Mouse (Mus musculus): ENCODE results near the gene Rbfox3. TPM values are rescaled to one million over a fixed set of nuclear protein-coding genes. Genes with fewer than 3 reads are reported as not detected.
"Not testable (repeated sequence)": the region's sequence is repeated elsewhere in the genome, so short reads cannot be mapped to it uniquely, and the experiment has no call there.

Rbfox3 gene
- polyA plus RNA-seq, 1 experiment, result 0.03 TPM

- H3K36me3 ChIP-seq (replicated peaks; ENCODE audit: low read length), result no peaks in the 10 kb centered on the region
- no peaks in the 10 kb centered on the region for H3K4me1 ChIP-seq
- H3K4me3 ChIP-seq (replicated peaks), result no peak overlapping the region
- TF ChIP-seq FLI1 (IDR thresholded peaks at IDR 0.05; ENCODE audit: low read length) (no peak), GATA1 (IDR thresholded peaks at IDR 0.05; ENCODE audit: borderline replicate concordance, low read length) (no peak)
- H3K9me3 ChIP-seq, result no peaks in the 10 kb centered on the region
- peaks cover 37% of the 10 kb centered on the region for H3K27me3 ChIP-seq (replicated peaks)
Measured at GRCm38 (mm10) chr11:118807511-118807910, 103.9 kb downstream of the Rbfox3 start.

- no peaks in the 10 kb centered on the region for H3K9me3 ChIP-seq
- H3K4me3 ChIP-seq (replicated peaks), result no peak overlapping the region
- H3K36me3 ChIP-seq (replicated peaks; ENCODE audit: low read length), result no peaks in the 10 kb centered on the region
- no peaks in the 10 kb centered on the region for H3K4me1 ChIP-seq
- TF ChIP-seq GATA1 (IDR thresholded peaks at IDR 0.05; ENCODE audit: borderline replicate concordance, low read length), result no peak
- TF ChIP-seq FLI1 (IDR thresholded peaks at IDR 0.05; ENCODE audit: low read length), result no peak
- H3K27me3 ChIP-seq (replicated peaks), result peaks cover 19% of the 10 kb centered on the region
Measured at GRCm38 (mm10) chr11:118794856-118795602, 116.4 kb downstream of the Rbfox3 start.

- TF ChIP-seq FLI1 (IDR thresholded peaks at IDR 0.05; ENCODE audit: low read length) (no peak), GATA1 (IDR thresholded peaks at IDR 0.05; ENCODE audit: borderline replicate concordance, low read length) (no peak)
- Histone ChIP-seq H3K36me3 (replicated peaks; ENCODE audit: low read length) (no peaks in the 10 kb centered on the region), H3K4me1 (no peaks in the 10 kb centered on the region), H3K9me3 (no peaks in the 10 kb centered on the region), H3K27me3 (replicated peaks) (peaks cover 21% of the 10 kb centered on the region), H3K4me3 (replicated peaks) (no peak overlapping the region)
Measured at GRCm38 (mm10) chr11:118793639-118794021, 117.8 kb downstream of the Rbfox3 start.

- no peaks in the 10 kb centered on the region for H3K4me1 ChIP-seq
- no peak for TF ChIP-seq FLI1 (IDR thresholded peaks at IDR 0.05; ENCODE audit: low read length)
- TF ChIP-seq GATA1 (IDR thresholded peaks at IDR 0.05; ENCODE audit: borderline replicate concordance, low read length), result no peak
- no peak overlapping the region for H3K4me3 ChIP-seq (replicated peaks)
- H3K36me3 ChIP-seq (replicated peaks; ENCODE audit: low read length), result no peaks in the 10 kb centered on the region
- peaks cover 21% of the 10 kb centered on the region for H3K27me3 ChIP-seq (replicated peaks)
- H3K9me3 ChIP-seq, result peaks cover under 1% of the 10 kb centered on the region; the same call in 1 of the 2 replicates
Measured at GRCm38 (mm10) chr11:118792916-118793638, 118.3 kb downstream of the Rbfox3 start.

GRCm38 (mm10) chr11:118792163-118792915, 119.1 kb downstream of the Rbfox3 start:
- H3K4me1 ChIP-seq, result no peaks in the 10 kb centered on the region

GRCm38 (mm10) chr11:118791391-118791790, 120.0 kb downstream of the Rbfox3 start:
- Histone ChIP-seq H3K4me3 (replicated peaks) (no peak overlapping the region), H3K27me3 (replicated peaks) (peaks cover 21% of the 10 kb centered on the region), H3K4me1 (no peaks in the 10 kb centered on the region), H3K36me3 (replicated peaks; ENCODE audit: low read length) (no peaks in the 10 kb centered on the region), H3K9me3 (peaks cover 9% of the 10 kb centered on the region)
- TF ChIP-seq GATA1 (IDR thresholded peaks at IDR 0.05; ENCODE audit: borderline replicate concordance, low read length), result no peak
- no peak for TF ChIP-seq FLI1 (IDR thresholded peaks at IDR 0.05; ENCODE audit: low read length)

More at GRCm38 (mm10) chr11:118792163-118792915, 119.1 kb downstream of the Rbfox3 start:
- TF ChIP-seq GATA1 (IDR thresholded peaks at IDR 0.05; ENCODE audit: borderline replicate concordance, low read length) (no peak), FLI1 (IDR thresholded peaks at IDR 0.05; ENCODE audit: low read length) (no peak)
- Histone ChIP-seq H3K27me3 (replicated peaks) (peaks cover 21% of the 10 kb centered on the region), H3K9me3 (peaks cover 8% of the 10 kb centered on the region), H3K4me3 (replicated peaks) (peak overlapping the region; percentile 12), H3K36me3 (replicated peaks; ENCODE audit: low read length) (no peaks in the 10 kb centered on the region)

- Histone ChIP-seq H3K36me3 (replicated peaks; ENCODE audit: low read length) (no peaks in the 10 kb centered on the region), H3K27me3 (replicated peaks) (peaks cover 21% of the 10 kb centered on the region), H3K4me1 (no peaks in the 10 kb centered on the region), H3K4me3 (replicated peaks) (no peak overlapping the region), H3K9me3 (peaks cover 9% of the 10 kb centered on the region)
- TF ChIP-seq GATA1 (IDR thresholded peaks at IDR 0.05; ENCODE audit: borderline replicate concordance, low read length) (no peak), FLI1 (IDR thresholded peaks at IDR 0.05; ENCODE audit: low read length) (no peak)
Measured at GRCm38 (mm10) chr11:118788091-118788490, 123.3 kb downstream of the Rbfox3 start.

GRCm38 (mm10) chr11:118782677-118783076, 128.7 kb downstream of the Rbfox3 start:
- Histone ChIP-seq H3K9me3 (peaks cover 4% of the 10 kb centered on the region), H3K27me3 (replicated peaks) (peaks cover 14% of the 10 kb centered on the region), H3K4me1 (no peaks in the 10 kb centered on the region), H3K4me3 (replicated peaks) (no peak overlapping the region), H3K36me3 (replicated peaks; ENCODE audit: low read length) (no peaks in the 10 kb centered on the region)
- no peak for TF ChIP-seq GATA1 (IDR thresholded peaks at IDR 0.05; ENCODE audit: borderline replicate concordance, low read length)
- TF ChIP-seq FLI1 (IDR thresholded peaks at IDR 0.05; ENCODE audit: low read length), result no peak

- Histone ChIP-seq H3K27me3 (replicated peaks) (peaks cover 21% of the 10 kb centered on the region), H3K4me1 (no peaks in the 10 kb centered on the region; the same call in 1 of the 2 replicates), H3K36me3 (replicated peaks; ENCODE audit: low read length) (no peaks in the 10 kb centered on the region), H3K9me3 (no peaks in the 10 kb centered on the region), H3K4me3 (replicated peaks) (no peak overlapping the region)
- TF ChIP-seq FLI1 (IDR thresholded peaks at IDR 0.05; ENCODE audit: low read length) (no peak), GATA1 (IDR thresholded peaks at IDR 0.05; ENCODE audit: borderline replicate concordance, low read length) (no peak)
Measured at GRCm38 (mm10) chr11:118775753-118776152, 135.6 kb downstream of the Rbfox3 start.

DNA sequence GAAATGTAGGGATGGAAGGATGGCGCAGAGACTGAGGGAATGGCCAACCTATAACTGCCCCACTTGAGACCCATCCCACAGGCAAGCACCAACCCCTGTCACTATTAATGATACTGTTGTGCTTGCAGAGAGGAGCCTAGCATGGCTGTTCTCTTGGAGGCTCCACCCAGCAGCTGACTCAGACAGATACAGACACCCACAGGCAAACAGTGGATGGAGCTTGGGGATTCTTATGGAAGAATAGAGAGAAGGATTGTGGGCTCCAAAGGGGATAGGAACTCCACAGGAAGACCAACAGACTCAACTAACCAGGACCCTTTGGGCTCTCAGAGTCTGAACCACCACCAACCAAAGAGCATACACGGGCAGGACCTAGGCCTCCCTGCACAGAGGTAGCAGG, 136.6 kb downstream of the Rbfox3 start:
- H3K4me3 ChIP-seq (replicated peaks); H3K4me1 ChIP-seq; H3K9me3 ChIP-seq; H3K36me3 ChIP-seq (replicated peaks; ENCODE audit: low read length): not testable (repeated sequence)
- H3K27me3 ChIP-seq (replicated peaks), result peaks cover 20% of the 10 kb centered on the region
